Mouse (Mus musculus): Measurements from ENCODE around the gene Nr0b2.

DNA sequence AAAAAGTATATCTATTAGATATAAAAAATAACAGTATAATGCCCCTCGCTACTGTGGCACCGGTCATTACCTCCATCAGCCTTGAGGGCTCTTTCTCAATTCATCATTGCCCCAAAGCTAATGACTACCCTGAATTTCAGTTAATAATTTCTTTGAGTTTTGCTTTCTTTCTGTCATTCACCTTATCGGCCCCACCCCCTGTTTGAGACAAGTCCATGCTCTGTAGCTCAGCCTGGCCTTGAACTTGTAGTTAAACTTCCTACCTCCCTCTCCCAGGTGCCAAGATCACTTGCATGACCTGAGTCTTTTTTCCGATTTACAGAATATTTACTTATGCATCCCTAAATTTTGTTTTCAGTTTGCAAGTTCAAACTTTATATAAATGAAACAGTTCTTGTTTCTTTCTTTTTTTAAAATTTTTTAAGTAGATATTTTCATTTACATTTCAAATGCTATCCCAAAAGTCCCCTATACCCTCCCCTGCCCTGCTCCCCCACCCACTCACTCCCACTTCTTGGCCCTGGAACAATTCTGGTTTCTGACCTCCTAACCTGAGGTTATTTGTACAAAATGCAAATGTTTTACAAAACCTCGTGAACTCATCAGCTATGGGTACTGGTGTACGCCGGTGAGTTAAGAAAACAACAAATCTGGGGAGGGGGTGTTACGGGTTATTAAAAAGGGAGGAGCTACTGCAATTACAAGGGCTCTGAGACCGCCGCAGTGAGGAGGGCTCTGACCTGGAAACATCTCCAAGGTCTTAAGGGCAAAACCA is 16.3 kb downstream of the Nr0b2 start:
- TF ChIP-seq CTCF (IDR thresholded peaks at IDR 0.05; ENCODE audit: low read depth, low read length) (no peak), POLR2A (IDR thresholded peaks at IDR 0.05; ENCODE audit: borderline replicate concordance, low read depth, low read length) (no peak)
